Mouse (Mus musculus): ENCODE measurements at regions not wholly inside any gene's neighbourhood (a gene's known extent, or its start where the extent isn't known, plus 50 kb on each side); places are given as distances from the start of the nearest gene placed in this dataset.

DNA sequence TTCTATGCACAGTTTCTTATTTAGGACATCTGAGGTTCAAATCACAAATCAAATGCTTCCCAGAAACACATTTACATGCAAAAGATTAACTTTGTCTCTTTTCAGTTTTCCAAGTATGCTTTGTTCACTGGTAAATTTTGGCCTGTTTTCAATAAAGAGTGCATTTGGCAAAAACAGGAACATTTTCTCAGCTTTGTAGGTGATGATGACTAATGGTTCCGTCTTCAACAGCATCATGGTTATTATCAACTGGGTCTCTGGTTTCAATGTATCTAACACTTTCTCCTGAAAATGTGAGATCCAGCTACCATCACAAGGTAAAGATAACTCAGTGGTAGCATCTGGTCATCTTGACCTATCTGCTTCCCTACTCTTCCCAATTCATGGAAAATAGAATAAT lies 574.6 kb downstream of the Efna5 start:
- WGBS: 81% methylated on average over 1 of the region's 1 CpGs
- Histone ChIP-seq H3K27me3 (ENCODE audit: control insufficient read depth, insufficient read depth, low read depth, low read length) (no peaks in the 10 kb centered on the region), H3K27ac (ENCODE audit: low read length) (no peak overlapping the region), H3K4me1 (ENCODE audit: control insufficient read depth, insufficient read depth, low read length) (no peaks in the 10 kb centered on the region), H3K4me2 (ENCODE audit: low read length) (no peak overlapping the region), H3K9me3 (replicated peaks; ENCODE audit: control insufficient read depth, low read length, poor library complexity, severe bottlenecking) (no peaks in the 10 kb centered on the region), H3K36me3 (ENCODE audit: control insufficient read depth, insufficient read depth, low read length) (no peaks in the 10 kb centered on the region), H3K9ac (ENCODE audit: low read depth, low read length) (no peak overlapping the region), H3K4me3 (ENCODE audit: low read depth, low read length) (no peak overlapping the region)
- no peak for ATAC-seq

DNA sequence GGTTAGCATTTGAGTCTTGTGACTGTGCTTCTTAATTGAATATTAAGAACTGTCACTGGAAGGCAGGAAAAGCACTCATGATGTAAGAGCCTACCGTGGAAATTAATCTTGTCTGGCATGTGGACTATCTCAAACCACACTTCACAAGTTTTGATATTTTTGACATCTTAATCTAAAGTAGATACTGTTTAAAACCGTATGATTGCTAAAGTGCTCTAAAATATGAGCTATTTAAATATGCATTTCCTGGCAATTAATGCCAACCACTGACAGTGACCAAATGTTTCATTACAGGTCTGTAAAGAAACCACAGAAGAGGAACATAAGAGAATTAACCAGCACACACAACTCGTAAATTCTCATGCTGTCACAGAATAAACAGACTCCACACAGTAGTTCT lies 576.0 kb downstream of the Efna5 start:
- no peak overlapping the region for H3K27ac ChIP-seq (ENCODE audit: low read length)

DNA sequence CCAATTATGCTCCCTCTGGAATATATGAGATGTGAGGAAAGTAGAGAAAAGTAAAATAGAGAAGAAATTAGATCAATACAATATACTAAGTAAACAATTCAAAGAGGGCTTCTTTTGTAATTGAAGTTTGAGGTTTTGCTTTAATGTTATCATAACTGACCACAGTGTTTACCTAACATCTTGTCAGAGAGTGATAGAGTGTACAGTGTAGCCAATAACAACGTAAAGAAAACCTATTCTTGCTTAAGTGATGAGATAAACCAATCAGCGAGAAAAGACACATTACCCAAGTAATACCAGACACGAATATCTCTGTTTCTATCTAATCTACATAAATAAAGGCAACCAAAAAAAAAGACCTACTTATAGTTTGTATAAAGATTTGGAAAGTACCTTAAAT lies 577.0 kb downstream of the Efna5 start:
- H3K36me3 ChIP-seq (ENCODE audit: control insufficient read depth, insufficient read depth, low read length): no peaks in the 10 kb centered on the region
- no peaks in the 10 kb centered on the region for H3K9me3 ChIP-seq (replicated peaks; ENCODE audit: control insufficient read depth, low read length, poor library complexity, severe bottlenecking)
- no peak overlapping the region for H3K27ac ChIP-seq (ENCODE audit: low read length)
- H3K4me2 ChIP-seq (ENCODE audit: low read length): no peak overlapping the region
- ATAC-seq: no peak
- no peaks in the 10 kb centered on the region for H3K4me1 ChIP-seq (ENCODE audit: control insufficient read depth, insufficient read depth, low read length)
- WGBS: 89% methylated on average over 3 of the region's 3 CpGs
- no peaks in the 10 kb centered on the region for H3K27me3 ChIP-seq (ENCODE audit: control insufficient read depth, insufficient read depth, low read depth, low read length)
- no peak overlapping the region for H3K4me3 ChIP-seq (ENCODE audit: low read depth, low read length)
- H3K9ac ChIP-seq (ENCODE audit: low read depth, low read length): no peak overlapping the region

More for the DNA sequence above, 576.0 kb downstream of the Efna5 start:
- Histone ChIP-seq H3K36me3 (ENCODE audit: control insufficient read depth, insufficient read depth, low read length) (no peaks in the 10 kb centered on the region), H3K4me2 (ENCODE audit: low read length) (no peak overlapping the region), H3K4me3 (ENCODE audit: low read depth, low read length) (no peak overlapping the region), H3K4me1 (ENCODE audit: control insufficient read depth, insufficient read depth, low read length) (no peaks in the 10 kb centered on the region), H3K27me3 (ENCODE audit: control insufficient read depth, insufficient read depth, low read depth, low read length) (no peaks in the 10 kb centered on the region), H3K9me3 (replicated peaks; ENCODE audit: control insufficient read depth, low read length, poor library complexity, severe bottlenecking) (no peaks in the 10 kb centered on the region), H3K9ac (ENCODE audit: low read depth, low read length) (no peak overlapping the region)
- no peak for ATAC-seq
- WGBS: 70% methylated on average over 3 of the region's 3 CpGs

DNA sequence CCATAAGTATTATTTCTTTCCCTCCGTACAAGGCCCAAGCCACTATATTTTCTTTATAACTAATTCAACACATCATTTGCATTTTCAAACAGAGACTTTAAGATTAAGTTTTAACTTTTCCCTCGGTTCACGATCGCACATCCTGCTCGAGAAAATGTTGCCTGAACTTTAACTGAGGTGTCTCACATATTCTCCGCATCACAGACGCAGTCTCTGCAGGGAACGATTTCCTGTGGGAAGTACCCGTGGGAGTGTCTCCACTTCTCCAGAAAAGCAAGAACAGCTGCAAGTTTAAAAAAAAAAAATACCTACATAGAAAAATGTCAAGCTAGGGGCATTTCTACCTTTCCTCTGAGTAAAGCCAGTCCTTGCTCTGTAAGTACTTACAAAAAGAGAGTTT lies 581.2 kb downstream of the Efna5 start:
- Histone ChIP-seq H3K9ac (ENCODE audit: low read depth, low read length) (no peak overlapping the region), H3K27ac (ENCODE audit: low read length) (no peak overlapping the region), H3K4me3 (ENCODE audit: low read depth, low read length) (no peak overlapping the region), H3K4me2 (ENCODE audit: low read length) (no peak overlapping the region), H3K27me3 (ENCODE audit: control insufficient read depth, insufficient read depth, low read depth, low read length) (no peaks in the 10 kb centered on the region), H3K4me1 (ENCODE audit: control insufficient read depth, insufficient read depth, low read length) (no peaks in the 10 kb centered on the region), H3K9me3 (replicated peaks; ENCODE audit: control insufficient read depth, low read length, poor library complexity, severe bottlenecking) (no peaks in the 10 kb centered on the region), H3K36me3 (ENCODE audit: control insufficient read depth, insufficient read depth, low read length) (no peaks in the 10 kb centered on the region)
- ATAC-seq: no peak
- WGBS: 89% methylated on average over 9 of the region's 9 CpGs

DNA sequence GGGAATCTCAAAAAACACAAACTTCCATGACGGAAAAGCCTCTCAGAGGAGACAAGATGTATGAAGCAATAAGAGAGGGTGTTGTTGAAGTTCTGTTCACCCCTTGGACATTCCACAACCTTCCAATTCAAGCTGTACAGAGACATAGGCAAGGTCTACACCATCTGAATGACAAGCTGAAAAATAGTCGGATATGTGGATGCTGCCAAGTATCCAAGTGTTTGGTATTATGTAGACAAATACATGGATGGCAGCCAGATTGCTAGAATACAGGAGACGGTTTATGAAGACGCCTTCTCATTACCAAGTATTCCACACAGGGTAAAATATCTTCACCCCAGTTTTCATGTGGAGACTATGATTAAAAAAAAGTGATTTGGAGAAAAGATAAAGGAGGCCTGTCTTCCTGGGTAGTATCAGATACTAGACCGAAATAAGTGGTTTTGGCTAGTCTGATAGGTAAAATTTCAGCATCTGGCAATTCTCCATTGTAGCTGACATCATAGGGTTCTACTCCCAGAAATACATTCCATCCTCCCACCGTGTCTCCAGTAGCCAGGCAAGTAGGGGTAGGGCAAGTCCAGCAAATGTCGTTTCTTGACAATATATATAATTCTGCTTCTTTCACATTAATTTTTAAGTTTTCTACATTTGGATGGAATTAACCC lies 583.6 kb downstream of the Efna5 start:
- Histone ChIP-seq H3K27me3 (ENCODE audit: control insufficient read depth, insufficient read depth, low read depth, low read length) (no peaks in the 10 kb centered on the region), H3K4me2 (ENCODE audit: low read length) (no peak overlapping the region), H3K4me1 (ENCODE audit: control insufficient read depth, insufficient read depth, low read length) (no peaks in the 10 kb centered on the region), H3K36me3 (ENCODE audit: control insufficient read depth, insufficient read depth, low read length) (no peaks in the 10 kb centered on the region), H3K4me3 (ENCODE audit: low read depth, low read length) (no peak overlapping the region), H3K9ac (ENCODE audit: low read depth, low read length) (no peak overlapping the region), H3K9me3 (replicated peaks; ENCODE audit: control insufficient read depth, low read length, poor library complexity, severe bottlenecking) (no peaks in the 10 kb centered on the region), H3K27ac (ENCODE audit: low read length) (no peak overlapping the region)
- ATAC-seq: no peak
- WGBS: 90% methylated on average over 7 of the region's 7 CpGs

DNA sequence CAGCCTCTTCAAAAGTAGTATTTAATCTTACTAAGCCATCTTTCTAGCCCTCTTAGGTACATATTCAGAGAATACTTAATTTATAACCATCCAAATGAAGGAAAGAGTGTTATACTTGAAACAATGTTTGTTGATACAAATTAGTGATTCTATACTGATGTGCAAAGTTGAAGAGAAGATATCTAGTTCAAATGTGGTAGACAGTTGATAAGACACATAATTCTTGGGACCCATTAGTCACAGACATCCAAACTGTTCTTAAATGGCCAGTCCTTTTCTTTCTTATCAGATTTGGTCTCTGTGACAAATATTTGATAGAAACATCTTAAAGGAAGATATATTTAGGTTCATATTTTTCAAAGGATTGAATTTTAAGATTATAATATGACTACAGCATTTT lies 585.7 kb downstream of the Efna5 start:
- Histone ChIP-seq H3K4me3 (ENCODE audit: low read depth, low read length) (no peak overlapping the region), H3K27ac (ENCODE audit: low read length) (no peak overlapping the region), H3K4me2 (ENCODE audit: low read length) (no peak overlapping the region), H3K27me3 (ENCODE audit: control insufficient read depth, insufficient read depth, low read depth, low read length) (no peaks in the 10 kb centered on the region), H3K4me1 (ENCODE audit: control insufficient read depth, insufficient read depth, low read length) (no peaks in the 10 kb centered on the region), H3K36me3 (ENCODE audit: control insufficient read depth, insufficient read depth, low read length) (no peaks in the 10 kb centered on the region), H3K9me3 (replicated peaks; ENCODE audit: control insufficient read depth, low read length, poor library complexity, severe bottlenecking) (no peaks in the 10 kb centered on the region), H3K9ac (ENCODE audit: low read depth, low read length) (no peak overlapping the region)
- no peak for ATAC-seq

DNA sequence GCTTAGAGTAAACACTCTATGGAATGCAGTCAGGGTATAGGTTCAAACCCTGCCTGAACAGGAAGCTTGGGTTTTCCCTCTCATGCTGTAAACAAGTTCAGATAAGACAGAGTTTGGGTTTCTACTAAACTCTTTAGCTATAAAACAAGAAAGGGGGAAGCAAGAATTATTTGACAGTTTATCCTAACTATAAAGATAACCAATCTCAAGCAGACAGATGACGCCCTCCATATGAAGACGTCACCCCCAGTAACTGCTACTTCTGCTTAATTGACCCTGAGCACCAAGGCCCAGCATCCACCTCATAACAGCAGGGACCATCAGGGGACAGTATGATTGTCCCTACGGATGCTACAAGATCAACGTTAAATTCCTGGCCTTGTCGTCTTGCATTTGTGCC lies 588.4 kb downstream of the Efna5 start:
- H3K9ac ChIP-seq (ENCODE audit: low read depth, low read length): no peak overlapping the region
- WGBS: 93% methylated on average over 5 of the region's 5 CpGs
- H3K27me3 ChIP-seq (ENCODE audit: control insufficient read depth, insufficient read depth, low read depth, low read length): no peaks in the 10 kb centered on the region
- H3K4me2 ChIP-seq (ENCODE audit: low read length): no peak overlapping the region
- no peaks in the 10 kb centered on the region for H3K9me3 ChIP-seq (replicated peaks; ENCODE audit: control insufficient read depth, low read length, poor library complexity, severe bottlenecking)
- H3K27ac ChIP-seq (ENCODE audit: low read length): no peak overlapping the region
- no peak overlapping the region for H3K4me3 ChIP-seq (ENCODE audit: low read depth, low read length)
- no peak for ATAC-seq
- no peaks in the 10 kb centered on the region for H3K36me3 ChIP-seq (ENCODE audit: control insufficient read depth, insufficient read depth, low read length)
- H3K4me1 ChIP-seq (ENCODE audit: control insufficient read depth, insufficient read depth, low read length): no peaks in the 10 kb centered on the region

DNA sequence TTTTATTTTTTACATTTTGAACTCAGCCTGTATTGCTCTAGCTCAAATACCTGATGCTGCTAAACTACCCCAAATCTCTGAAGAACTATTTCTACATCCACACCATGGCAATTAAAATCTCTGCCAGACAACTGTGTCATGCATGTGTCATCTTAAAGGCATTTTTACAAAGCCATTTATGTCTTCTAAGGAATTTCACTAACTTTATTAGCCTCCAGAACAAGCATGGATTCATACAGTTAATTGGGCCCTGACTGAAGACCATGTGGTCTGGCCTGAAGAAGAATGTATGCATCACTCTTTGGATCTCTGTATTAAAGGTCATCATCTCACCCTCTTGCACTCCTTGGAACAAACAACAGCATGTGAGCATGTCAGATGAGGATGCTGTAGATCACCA lies 593.5 kb downstream of the Efna5 start:
- H3K4me3 ChIP-seq (ENCODE audit: low read depth, low read length): no peak overlapping the region
- no peaks in the 10 kb centered on the region for H3K9me3 ChIP-seq (replicated peaks; ENCODE audit: control insufficient read depth, low read length, poor library complexity, severe bottlenecking)
- no peak overlapping the region for H3K4me2 ChIP-seq (ENCODE audit: low read length)
- H3K27ac ChIP-seq (ENCODE audit: low read length): no peak overlapping the region
- ATAC-seq: no peak
- H3K27me3 ChIP-seq (ENCODE audit: control insufficient read depth, insufficient read depth, low read depth, low read length): no peaks in the 10 kb centered on the region
- H3K36me3 ChIP-seq (ENCODE audit: control insufficient read depth, insufficient read depth, low read length): no peaks in the 10 kb centered on the region
- H3K9ac ChIP-seq (ENCODE audit: low read depth, low read length): no peak overlapping the region
- H3K4me1 ChIP-seq (ENCODE audit: control insufficient read depth, insufficient read depth, low read length): no peaks in the 10 kb centered on the region

DNA sequence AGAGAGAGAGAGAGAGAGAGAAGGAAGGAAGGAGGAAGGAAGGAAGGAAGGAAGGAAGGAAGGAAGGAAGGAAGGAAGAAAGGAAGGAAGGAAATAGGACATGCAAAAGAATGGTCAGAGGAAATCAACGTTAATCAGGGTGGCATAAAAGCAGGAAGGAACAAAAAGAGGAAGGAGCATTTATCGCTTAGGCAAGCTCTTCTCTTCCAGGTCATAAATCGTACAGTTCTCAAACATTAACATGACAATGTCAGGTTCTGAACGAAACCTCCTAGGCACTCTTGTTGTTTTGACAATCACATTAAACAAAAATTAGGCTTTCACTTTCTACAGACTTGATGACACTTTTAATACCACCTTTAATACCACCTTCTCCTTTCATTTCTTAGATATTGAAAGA lies 594.0 kb downstream of the Efna5 start:
- H3K4me1 ChIP-seq (ENCODE audit: control insufficient read depth, insufficient read depth, low read length): no peaks in the 10 kb centered on the region
- no peak overlapping the region for H3K4me2 ChIP-seq (ENCODE audit: low read length)
- no peak overlapping the region for H3K27ac ChIP-seq (ENCODE audit: low read length)
- H3K9me3 ChIP-seq (replicated peaks; ENCODE audit: control insufficient read depth, low read length, poor library complexity, severe bottlenecking): no peaks in the 10 kb centered on the region
- ATAC-seq: no peak
- H3K9ac ChIP-seq (ENCODE audit: low read depth, low read length): no peak overlapping the region
- no peaks in the 10 kb centered on the region for H3K27me3 ChIP-seq (ENCODE audit: control insufficient read depth, insufficient read depth, low read depth, low read length)
- H3K4me3 ChIP-seq (ENCODE audit: low read depth, low read length): no peak overlapping the region
- 85% methylated on average over 4 of the region's 4 CpGs for WGBS
- no peaks in the 10 kb centered on the region for H3K36me3 ChIP-seq (ENCODE audit: control insufficient read depth, insufficient read depth, low read length)

Data from midbrain, embryonic 16.5 days (tissue).